Mouse (Mus musculus): ENCODE results near the gene Cox7a2.

DNA sequence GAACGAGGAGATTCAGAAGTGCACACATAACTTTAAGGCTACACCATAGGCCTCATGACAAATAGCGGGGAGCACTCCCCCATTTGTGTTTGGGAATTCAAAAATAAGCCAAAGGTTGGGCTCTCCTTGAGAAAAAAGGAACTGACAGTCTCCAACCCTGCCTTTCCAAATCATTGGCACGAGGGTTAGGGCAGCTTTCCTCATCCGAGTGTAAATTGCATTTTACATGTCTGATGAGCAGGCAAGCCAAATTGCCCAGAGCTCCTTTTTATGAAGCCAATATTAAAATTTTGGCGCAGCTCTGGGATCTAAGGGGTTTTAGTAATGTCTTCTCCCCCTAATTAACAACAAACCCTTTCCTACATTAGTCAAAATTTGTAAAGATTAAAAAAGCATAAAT is 43.2 kb downstream of the Cox7a2 start:
- TF ChIP-seq CTCF (IDR thresholded peaks at IDR 0.05; ENCODE audit: control insufficient read depth, insufficient read depth, low read length) (no peak), POLR2A (IDR thresholded peaks at IDR 0.05; ENCODE audit: borderline replicate concordance, control insufficient read depth, low read depth, low read length) (no peak)

Measured in bone marrow, adult 2 months (tissue).